Mouse (Mus musculus) CD4-positive helper T cell, adult 2 months (primary cell): ENCODE data around the gene Gm15023.
"Not testable (repeated sequence)": the region's sequence is repeated elsewhere in the genome, so short reads cannot be mapped to it uniquely, and the experiment has no call there.

Source experiments
- DNase-seq: peaks from one replicate; pipeline ENCODE4 v3.0.0-alpha.2; 2012; ENCODE audit warnings: low read depth, missing footprints, low spot score

The Gm15023 gene

DNA sequence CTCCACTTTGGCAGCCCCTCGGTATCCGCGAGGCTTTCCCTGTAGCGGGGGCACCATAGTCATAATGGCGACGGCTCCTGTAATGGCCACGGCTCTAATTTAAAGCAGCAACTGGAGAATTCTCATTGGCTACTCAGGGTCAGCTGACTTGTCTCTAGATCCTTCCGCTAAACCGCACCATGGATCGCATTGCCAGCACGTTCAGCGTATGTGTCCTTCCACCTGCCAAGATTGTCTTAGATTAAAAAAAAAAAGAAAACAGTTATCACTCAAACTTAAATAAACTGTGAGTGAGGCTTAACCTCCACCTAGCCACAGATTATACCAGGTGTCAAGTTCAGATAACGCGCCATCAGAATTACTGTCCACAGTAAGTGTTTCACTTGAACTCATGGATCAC is at the start of gene Gm15023:
Gene Gm15023, minus strand, starts transcription at position 101 of the 400 bp plus-strand sequence.
- DNase-seq = not testable (repeated sequence)

DNA sequence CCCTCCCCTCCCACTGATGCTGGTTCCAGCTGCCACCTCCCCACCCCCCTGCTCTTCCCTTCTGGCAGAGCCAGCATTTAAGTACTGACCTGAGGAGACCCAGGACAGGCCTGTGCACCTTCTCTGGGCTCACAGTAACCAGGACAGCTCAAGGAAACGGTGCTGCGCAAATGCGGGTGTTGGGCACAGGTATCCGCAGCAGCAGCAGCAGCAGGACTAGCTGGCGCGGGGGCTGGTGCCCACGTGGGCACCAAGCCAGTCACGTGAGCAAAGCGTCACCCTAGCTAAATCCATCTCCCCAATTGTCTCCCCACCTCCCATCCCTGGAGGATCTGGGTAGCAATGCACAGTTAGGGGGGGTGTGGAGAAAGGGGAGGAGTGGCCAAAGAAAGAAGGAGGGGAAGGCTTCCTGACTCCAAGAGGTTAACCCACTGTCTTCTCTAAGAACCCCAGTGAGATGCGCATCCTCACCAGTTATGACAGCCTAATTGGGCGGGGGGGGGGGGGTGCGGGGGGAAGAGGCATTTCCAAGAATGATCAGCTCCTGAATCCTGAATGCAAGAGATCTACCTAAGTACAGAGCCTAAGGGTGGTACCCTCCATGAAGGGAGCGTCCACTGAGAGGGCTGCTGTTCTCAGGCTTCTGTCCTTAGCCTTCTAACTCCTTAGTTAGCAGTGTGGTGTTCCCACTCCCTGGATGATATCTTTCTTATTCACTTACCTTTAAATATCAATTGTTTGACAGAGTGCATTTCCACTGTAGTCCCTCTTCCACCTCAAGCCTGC is 33.2 kb upstream of the Gm15023 start, which contains the start of gene Tceal6:
Gene Tceal6, minus strand, starts transcription at position 252 of the 786 bp plus-strand sequence.
- no peak for DNase-seq

DNA sequence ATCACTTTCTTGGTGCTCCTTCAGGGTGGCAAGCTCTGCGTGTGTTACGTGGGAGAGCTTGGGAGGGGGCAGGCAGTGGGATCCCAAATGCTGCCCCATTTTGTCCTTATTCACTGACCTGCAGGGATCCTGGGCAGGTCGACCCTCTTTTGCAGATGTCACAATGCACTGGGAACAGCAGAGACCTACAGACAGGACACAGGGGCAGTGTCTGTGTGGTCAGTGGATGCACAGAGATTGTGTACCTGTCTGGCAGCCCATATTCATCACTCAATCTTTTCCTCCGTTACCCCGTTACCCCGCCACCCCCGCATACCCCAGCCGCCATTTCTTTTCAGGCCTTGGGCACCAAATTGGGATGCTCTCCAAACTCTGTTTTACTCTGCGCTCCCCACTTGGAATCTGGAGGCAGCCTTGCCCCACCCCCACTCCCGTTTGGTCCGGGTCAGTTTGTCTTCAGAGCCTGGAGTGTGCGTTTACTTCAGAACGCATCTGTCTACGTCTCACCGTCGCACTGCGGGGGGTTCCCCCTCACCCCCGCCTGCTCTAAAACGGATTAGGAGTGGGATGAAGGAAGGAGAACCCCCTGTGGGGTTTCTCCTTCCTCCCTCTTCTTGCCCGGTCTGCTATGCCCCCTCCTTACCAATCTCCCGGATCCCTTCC is 32.5 kb upstream of the Gm15023 start:
- DNase-seq = not testable (repeated sequence)

DNA sequence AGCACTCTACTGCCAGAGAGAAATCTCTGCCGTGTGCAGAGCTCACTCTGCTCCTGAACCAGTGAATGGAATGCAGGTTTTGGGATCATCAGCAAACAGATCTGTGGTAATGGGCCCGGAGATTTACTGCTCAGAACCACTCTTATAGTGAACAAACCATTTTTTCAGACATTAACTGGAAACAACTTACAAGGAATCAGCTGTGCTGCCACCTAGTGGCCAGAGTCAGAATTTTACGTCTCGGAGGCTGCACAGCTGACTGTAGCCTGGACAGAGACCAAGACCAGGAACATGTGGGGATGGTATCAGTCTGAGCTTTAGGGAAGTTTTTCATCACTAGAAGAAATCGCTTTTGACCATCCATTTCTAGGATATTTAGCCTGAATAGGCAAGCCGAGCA is 12.5 kb upstream of the Gm15023 start:
- DNase-seq = not testable (repeated sequence)

DNA sequence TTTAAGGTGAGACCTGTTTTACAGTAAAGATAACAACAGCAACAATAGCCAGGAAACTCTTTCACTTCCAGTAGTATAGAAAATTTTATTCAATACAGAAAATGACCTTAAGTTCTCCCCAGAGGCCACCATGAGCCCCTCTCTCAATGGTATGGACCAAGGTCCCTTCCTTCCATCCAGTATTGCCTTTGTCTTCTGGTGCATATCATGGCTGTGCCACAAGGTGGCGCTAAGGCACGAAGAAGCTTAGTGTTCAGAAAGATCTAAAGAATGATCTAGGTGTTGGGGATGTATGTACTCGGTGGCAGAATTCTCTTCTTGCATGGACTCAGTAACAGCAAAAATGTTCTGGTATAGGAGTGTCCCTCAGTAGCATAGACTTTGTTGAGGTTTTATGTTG is 11.2 kb upstream of the Gm15023 start:
- DNase-seq = not testable (repeated sequence)
